Mouse (Mus musculus) midbrain, embryonic 10.5 days (tissue): Measurements from ENCODE around the gene Mfsd14a. TPM values are rescaled to one million over a fixed set of nuclear protein-coding genes. Genes with fewer than 3 reads are reported as not detected.

ENCODE experiments used
- DNase-seq: peaks from one replicate; pipeline ENCODE4 v3.0.0-alpha.2; 2017; ENCODE audit warnings: low spot score
- H3K27ac ChIP-seq: fragments of 300-500 bp; sonication (generic); replicated peaks from 2 replicates; pipeline ENCODE4 v1.5.1; 2016; ENCODE audit warnings: mild to moderate bottlenecking
- H3K27me3 ChIP-seq: fragments of 300-500 bp; sonication (generic); 2 replicates; pipeline ENCODE4 v1.6.1; 2016; ENCODE audit warnings: low read depth, mild to moderate bottlenecking; ENCODE audit not compliant: poor library complexity, severe bottlenecking
- H3K36me3 ChIP-seq: fragments of 300-500 bp; sonication (generic); 2 replicates; pipeline ENCODE4 v1.6.1; 2016; ENCODE audit warnings: mild to moderate bottlenecking, moderate library complexity
- H3K4me1 ChIP-seq: fragments of 300-500 bp; sonication (generic); 2 replicates; pipeline ENCODE4 v1.6.1; 2016
- H3K4me3 ChIP-seq: fragments of 300-500 bp; sonication (generic); 2 replicates; pipeline ENCODE4 v1.5.1; 2016; ENCODE audit warnings: mild to moderate bottlenecking, moderate library complexity
- H3K9me3 ChIP-seq: fragments of 300-500 bp; sonication (generic); replicated peaks from 2 replicates; pipeline ENCODE4 v1.6.1; 2016; ENCODE audit warnings: mild to moderate bottlenecking
- WGBS: fragments of 180-500 bp; shearing (Covaris S2); methylation state at CpG from one replicate; pipeline ENCODE4 v1.1.7; 2016; 5-methylcytosine and 5-hydroxymethylcytosine counted together
- polyA plus RNA-seq: library from polyadenylated mRNA; unstranded; fragments of >200 nt; fragmentation: Nextera tagmentation; extraction: Ambion mirVana; gene quantifications from 2 replicates; pipeline ENCODE4 v1.2.1, GENCODE M21; 2016

Gene Mfsd14a
- 81.4 and 82.5 TPM in 2 replicates for polyA plus RNA-seq

DNA sequence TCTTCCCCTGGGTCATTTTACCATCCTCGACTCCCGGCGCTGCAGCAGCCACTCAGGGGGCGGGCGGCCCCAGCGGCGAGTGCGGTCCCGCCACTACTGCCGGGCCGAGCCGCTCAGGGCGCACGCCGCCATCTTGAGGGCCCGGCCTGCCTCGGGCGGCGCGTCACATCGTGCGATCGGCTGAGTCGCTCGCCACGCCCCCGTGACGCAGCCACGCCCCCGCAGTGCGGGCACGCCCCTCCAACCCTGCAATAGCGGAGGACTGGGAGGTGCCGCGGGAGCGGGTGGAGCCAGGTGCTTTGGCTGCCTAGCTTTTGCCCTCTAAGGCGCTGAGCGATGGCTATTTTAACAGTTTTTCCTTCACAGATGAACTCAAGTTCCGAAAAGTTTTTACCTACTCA is at the start of gene Mfsd14a:
Gene Mfsd14a (minus strand): TSS at position 215 of the 401 bp plus-strand sequence.
- WGBS = under 1% methylated on average over 39 of the region's 39 CpGs
- Histone ChIP-seq H3K4me1 (peaks cover 41% of the 10 kb centered on the region), H3K4me3 (peak within 1 kb of the TSS; percentile 98), H3K9me3 (no peaks in the 10 kb centered on the region), H3K27me3 (no peaks in the 10 kb centered on the region), H3K36me3 (no peaks in the 10 kb centered on the region; the same call in 1 of the 2 replicates), H3K27ac (peak within 1 kb of the TSS; percentile 99)
- DNase-seq = peak; percentile 96

DNA sequence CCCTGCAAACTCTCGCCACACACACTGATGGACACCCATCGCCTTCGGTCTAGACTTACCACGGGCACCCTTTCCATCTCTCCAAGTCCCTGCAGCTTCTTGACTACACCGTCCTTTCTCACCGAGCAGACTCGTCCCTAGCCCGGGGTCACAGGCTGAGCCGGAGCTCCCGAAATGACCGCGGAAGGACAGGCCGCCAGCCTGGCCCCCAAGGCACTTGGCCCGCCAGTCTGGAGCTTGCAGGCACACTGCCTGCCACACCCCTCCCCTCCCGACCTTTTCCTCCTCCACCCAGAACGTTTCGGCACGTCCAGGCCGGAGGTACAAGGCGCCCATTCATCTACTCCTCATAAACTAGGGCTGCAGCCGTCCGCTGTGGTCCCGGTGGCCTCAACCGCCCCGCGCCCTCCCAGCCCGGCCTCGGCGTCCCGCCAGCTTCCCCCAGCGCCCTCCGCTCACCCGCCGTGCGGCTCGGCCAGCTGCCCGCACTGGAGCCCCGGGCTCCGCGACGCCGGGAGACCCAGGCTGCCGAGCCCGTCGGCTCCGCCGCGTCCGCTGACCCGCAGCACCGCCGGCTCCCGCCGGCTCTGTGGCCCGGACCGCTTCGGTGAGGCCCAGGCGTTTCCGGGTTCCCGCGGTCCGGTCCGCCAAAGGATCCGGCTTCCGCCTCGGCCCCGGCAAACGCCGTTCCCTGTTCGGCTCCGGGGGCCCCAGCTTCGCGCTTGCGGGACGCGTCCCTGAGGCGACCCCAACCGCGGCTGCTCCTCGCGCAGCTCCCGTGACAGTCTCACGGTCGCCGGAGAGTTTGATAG is 49.4 kb upstream of the Mfsd14a start:
- Histone ChIP-seq H3K27me3 (peaks cover 17% of the 10 kb centered on the region), H3K4me3 (peak overlapping the region; percentile 97), H3K9me3 (no peaks in the 10 kb centered on the region), H3K4me1 (peaks cover 17% of the 10 kb centered on the region), H3K27ac (peak overlapping the region; percentile 90), H3K36me3 (no peaks in the 10 kb centered on the region)
- peak; percentile 77 for DNase-seq
- WGBS = under 1% methylated on average over 85 of the region's 85 CpGs

DNA sequence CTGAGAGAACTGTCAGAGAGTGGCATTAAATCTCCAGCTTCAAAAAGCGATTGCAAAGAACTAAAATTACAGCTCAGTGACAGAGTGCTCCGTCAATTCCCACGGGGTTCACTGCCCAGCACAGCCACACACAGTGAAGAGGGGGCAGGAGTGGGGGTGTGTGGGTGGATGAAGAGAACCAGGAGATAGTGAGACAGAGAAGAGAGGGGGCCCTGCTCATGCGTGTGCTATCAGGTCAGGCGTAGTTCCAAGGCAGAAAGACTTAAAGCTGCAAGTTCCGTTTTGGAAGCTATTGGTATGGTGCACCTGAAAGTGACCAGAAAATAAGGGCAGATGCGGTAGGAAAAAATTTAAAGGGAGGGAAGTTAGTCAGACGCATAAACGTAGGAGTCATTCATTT is 48.5 kb upstream of the Mfsd14a start:
- DNase-seq = no peak
- WGBS = 63% methylated on average over 9 of the region's 9 CpGs
- Histone ChIP-seq H3K36me3 (no peaks in the 10 kb centered on the region), H3K4me1 (peaks cover 17% of the 10 kb centered on the region), H3K27me3 (peaks cover 17% of the 10 kb centered on the region), H3K27ac (no peak overlapping the region), H3K4me3 (peak overlapping the region; percentile 97), H3K9me3 (no peaks in the 10 kb centered on the region)

DNA sequence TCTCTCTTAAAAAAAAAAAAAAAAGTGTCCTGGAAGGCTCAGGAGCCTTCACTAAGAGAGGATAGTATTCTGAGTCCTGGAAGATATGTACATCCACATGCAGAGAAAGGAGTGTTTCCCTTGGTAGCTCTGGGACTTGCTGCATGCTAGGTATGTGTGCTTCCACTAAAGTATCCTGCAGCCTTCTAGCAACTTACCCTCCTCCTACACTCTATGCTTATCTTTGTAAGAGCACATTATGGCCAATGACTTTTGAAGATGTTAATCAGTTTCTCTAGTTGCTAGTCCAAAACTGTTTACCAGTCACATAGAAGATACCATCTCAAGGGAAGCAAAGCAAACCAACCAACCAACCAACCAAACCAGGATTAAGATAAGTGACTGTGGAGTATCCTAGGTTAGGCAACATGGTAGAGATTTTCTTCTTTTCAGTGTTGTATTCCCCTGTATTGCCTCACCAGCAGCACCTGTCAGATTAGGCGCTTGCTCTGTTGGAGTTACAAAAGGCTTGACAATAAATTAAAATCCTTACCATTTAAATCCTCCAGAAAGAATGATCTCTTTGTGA is 43.2 kb upstream of the Mfsd14a start:
- Histone ChIP-seq H3K36me3 (no peaks in the 10 kb centered on the region; the same call in 1 of the 2 replicates), H3K9me3 (no peaks in the 10 kb centered on the region), H3K4me1 (peaks cover under 1% of the 10 kb centered on the region; the same call in 1 of the 2 replicates), H3K27me3 (no peaks in the 10 kb centered on the region), H3K27ac (no peak overlapping the region), H3K4me3 (no peak overlapping the region)
- no peak for DNase-seq
- WGBS = 90% methylated on average over 1 of the region's 1 CpGs

DNA sequence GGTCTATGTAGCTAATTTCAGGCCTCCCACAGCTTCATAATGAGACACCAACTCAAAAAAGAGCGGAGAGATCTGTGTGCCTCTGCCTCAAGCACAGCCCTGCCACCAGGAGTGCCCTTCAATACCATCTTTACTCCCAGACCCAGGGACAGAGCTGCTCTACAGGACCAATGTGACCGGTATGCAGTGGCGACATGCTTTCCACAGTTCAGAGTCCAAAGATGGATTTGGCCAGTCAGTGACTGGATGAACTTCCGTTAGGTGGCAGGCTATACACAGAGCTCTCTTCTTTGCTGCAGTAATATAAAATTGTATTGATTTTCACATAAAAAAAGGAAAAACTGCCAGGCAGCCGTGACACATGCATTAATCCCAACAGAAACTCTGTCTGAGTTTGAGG is 41.4 kb upstream of the Mfsd14a start:
- Histone ChIP-seq H3K36me3 (no peaks in the 10 kb centered on the region; the same call in 1 of the 2 replicates), H3K27ac (no peak overlapping the region), H3K27me3 (no peaks in the 10 kb centered on the region), H3K4me1 (no peaks in the 10 kb centered on the region), H3K4me3 (no peak overlapping the region), H3K9me3 (no peaks in the 10 kb centered on the region)
- WGBS = 91% methylated on average over 5 of the region's 5 CpGs
- DNase-seq = no peak

DNA sequence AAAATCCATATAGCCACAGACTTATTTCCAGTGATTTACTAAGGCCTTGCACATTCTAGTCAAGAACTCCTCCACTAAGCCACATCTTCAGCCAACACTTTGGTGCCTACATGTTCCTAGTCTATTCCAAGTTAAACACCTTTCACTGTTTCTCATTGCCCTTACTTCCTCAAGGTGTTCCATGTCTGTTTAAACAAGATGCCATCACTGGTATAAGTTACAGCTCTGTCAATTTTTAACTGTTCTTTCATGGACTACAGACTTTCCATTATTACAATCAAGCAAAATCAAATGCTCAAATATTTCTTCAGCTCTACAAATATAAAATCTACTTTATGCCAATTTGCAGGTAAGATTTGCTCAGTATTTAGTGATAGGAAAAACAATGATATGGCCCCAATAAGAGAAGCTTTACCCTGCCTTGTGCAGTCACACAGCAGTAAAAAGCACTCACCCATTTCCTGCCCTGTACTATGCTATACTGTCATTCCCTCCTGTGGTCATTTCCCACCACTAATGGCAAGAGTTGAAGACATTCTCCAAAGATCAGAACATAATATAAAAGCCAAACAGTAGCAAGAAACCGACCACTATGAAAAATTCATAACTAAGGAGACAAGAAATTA is 40.3 kb upstream of the Mfsd14a start:
- Histone ChIP-seq H3K36me3 (no peaks in the 10 kb centered on the region; the same call in 1 of the 2 replicates), H3K27me3 (no peaks in the 10 kb centered on the region), H3K4me1 (no peaks in the 10 kb centered on the region), H3K9me3 (no peaks in the 10 kb centered on the region), H3K4me3 (no peak overlapping the region), H3K27ac (no peak overlapping the region)
- 93% methylated on average over 1 of the region's 1 CpGs for WGBS
- DNase-seq = no peak

DNA sequence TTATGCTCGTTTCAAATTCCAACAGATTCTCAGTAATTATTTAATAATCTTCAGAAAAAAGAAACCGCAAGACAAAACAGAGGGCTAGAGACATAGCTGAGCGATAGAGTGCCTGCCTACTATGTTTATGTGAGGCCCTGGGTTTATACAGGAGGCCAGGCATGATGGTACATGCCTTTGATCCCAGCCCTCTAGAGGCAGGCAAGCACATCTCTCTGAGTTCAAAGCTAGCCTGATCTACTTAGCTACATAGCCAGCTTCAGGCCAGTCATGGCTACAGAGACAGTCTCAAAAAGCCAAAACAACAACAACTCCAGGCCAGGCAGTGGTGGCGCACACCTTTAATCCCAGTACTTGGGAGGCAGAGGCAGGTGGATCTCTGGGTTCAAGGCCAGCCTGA is 39.1 kb upstream of the Mfsd14a start:
- WGBS = 94% methylated on average over 4 of the region's 4 CpGs
- H3K4me1 ChIP-seq = no peaks in the 10 kb centered on the region
- H3K27me3 ChIP-seq = no peaks in the 10 kb centered on the region
- no peak for DNase-seq
- H3K36me3 ChIP-seq = no peaks in the 10 kb centered on the region; the same call in 1 of the 2 replicates
- H3K9me3 ChIP-seq = no peaks in the 10 kb centered on the region
- H3K27ac ChIP-seq = no peak overlapping the region
- H3K4me3 ChIP-seq = no peak overlapping the region

DNA sequence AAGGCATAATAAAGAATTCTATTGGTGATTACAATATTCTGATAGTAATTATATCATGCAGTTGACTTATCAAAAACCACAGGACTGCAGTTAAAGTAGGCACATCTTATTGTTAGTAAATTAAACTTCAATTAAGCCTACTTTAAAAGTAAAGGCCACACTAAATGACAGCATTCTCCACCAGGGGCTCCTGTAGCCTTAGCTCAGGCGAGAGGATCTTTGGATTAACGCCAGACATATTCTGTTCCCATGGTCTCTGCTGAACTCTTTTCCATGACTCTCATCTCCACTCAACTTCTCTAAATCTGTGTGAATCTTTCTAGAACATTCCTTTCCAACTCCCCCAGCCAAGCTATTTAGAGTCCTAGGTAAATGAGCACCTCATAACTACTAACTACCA is 36.3 kb upstream of the Mfsd14a start:
- no peaks in the 10 kb centered on the region for H3K9me3 ChIP-seq
- H3K4me1 ChIP-seq = no peaks in the 10 kb centered on the region
- no peaks in the 10 kb centered on the region for H3K27me3 ChIP-seq
- no peak overlapping the region for H3K4me3 ChIP-seq
- H3K27ac ChIP-seq = no peak overlapping the region
- peaks cover 2% of the 10 kb centered on the region; the same call in 1 of the 2 replicates for H3K36me3 ChIP-seq
- 90% methylated on average over 2 of the region's 2 CpGs for WGBS
- no peak for DNase-seq

DNA sequence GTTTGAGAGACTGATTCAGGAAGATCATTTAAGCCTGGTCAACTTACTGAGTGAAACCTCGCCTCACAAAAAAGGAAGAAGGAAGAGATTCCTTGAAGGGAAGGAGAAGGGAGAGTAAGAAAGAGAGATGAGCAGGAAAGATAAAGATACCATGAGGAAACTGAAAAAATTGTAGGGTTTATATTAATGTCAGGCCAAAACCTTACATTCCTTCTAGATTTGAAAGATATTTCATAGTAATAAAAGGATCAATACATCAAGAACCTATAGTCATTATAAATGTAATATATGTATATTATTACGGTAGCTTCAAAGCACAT is 33.1 kb upstream of the Mfsd14a start:
- 89% methylated on average over 2 of the region's 2 CpGs for WGBS
- Histone ChIP-seq H3K27me3 (no peaks in the 10 kb centered on the region), H3K9me3 (no peaks in the 10 kb centered on the region), H3K36me3 (peaks cover 15% of the 10 kb centered on the region), H3K27ac (no peak overlapping the region), H3K4me1 (no peaks in the 10 kb centered on the region), H3K4me3 (no peak overlapping the region)
- DNase-seq = no peak

DNA sequence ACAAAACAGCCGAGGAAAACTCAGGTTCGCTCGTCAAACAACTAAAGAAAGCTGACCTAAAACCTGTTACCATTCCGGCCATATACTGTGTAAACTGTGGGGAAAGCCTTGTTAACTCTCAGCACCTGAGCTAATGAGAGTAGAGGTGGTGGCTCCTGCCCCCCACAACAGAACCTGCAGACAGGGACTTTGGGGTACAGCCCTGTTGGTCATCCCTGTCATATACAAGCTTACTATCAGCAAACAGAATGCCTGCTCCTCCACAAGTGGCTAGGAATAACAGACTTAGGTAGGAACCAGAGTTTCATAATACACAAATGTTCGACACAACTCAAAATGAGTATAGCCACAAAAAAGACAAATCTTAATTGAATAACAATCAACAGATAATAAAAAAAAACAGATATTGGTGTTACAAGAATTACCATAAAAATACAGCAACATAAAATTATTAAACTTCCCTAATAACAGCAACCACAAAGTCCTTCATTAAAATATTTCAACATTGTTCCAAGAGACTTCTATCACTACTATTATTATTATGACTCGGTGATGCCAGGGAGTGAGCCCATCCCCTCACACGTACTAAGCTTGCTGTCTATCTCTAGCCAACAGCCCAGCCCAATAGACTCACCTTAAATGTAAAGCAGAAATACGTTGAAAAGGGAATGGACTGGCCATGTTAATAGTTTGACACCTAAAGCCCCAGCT is 32.6 kb upstream of the Mfsd14a start:
- no peak for DNase-seq
- Histone ChIP-seq H3K4me3 (no peak overlapping the region), H3K27ac (no peak overlapping the region), H3K36me3 (peaks cover 15% of the 10 kb centered on the region), H3K9me3 (no peaks in the 10 kb centered on the region), H3K27me3 (no peaks in the 10 kb centered on the region), H3K4me1 (no peaks in the 10 kb centered on the region)
- 91% methylated on average over 8 of the region's 8 CpGs for WGBS

DNA sequence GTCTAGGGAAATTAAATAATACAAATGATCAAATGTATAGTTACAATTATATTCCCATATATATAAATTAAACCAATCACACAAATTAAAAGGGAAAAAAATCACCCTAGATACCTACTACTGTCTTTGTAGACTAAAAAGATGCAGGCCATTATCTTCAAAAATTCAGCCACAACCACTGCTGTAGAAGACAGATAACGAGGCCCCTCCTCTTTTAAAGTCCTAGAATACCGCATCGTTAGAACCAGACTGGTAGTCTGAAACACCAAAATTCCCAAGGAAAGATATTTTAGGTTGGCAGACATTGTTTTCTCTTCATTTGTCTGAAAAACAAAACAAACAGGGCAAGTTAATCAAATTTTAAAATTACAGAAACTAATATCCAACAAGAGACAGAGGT is 31.8 kb upstream of the Mfsd14a start:
- DNase-seq = no peak
- Histone ChIP-seq H3K4me1 (no peaks in the 10 kb centered on the region), H3K9me3 (no peaks in the 10 kb centered on the region), H3K4me3 (no peak overlapping the region), H3K36me3 (peaks cover 15% of the 10 kb centered on the region), H3K27me3 (no peaks in the 10 kb centered on the region), H3K27ac (no peak overlapping the region)
- 93% methylated on average over 3 of the region's 3 CpGs for WGBS

DNA sequence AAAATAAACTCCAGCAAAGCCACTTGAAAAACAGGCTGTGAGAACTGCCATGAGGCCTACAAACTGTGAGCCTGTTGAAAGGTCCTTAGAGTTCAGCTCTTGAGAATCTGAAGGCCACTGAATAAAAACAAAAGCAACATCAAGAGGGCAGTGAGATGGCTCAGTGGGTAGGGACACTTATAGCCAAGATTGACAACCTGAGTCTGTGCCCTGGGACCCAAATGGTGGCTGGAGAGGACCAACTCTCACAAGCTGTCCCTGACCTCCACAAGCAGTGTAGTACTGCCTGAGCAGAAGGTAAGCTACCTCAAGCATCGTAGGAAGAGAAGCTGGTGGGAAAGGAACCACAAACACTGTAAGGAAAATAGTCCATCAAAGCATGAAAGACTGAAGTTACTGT is 18.7 kb upstream of the Mfsd14a start, which contains the start of gene Gm43191:
Gene Gm43191 (minus strand): TSS at position 101 of the 400 bp plus-strand sequence.
- no peak within 1 kb of the TSS for H3K4me3 ChIP-seq
- 92% methylated on average over 1 of the region's 1 CpGs for whole genome bisulfite sequencing
- H3K36me3 ChIP-seq = peaks cover 16% of the 10 kb centered on the region
- no peaks in the 10 kb centered on the region for H3K4me1 ChIP-seq
- no peaks in the 10 kb centered on the region for H3K27me3 ChIP-seq
- no peak within 1 kb of the TSS for H3K27ac ChIP-seq
- no peak for DNase-seq
- H3K9me3 ChIP-seq = no peaks in the 10 kb centered on the region
